Mouse (Mus musculus): ENCODE results near the gene Nme3. TPM values are rescaled to one million over a fixed set of nuclear protein-coding genes. Genes with fewer than 3 reads are reported as not detected.
"Not testable (repeated sequence)": the region's sequence is repeated elsewhere in the genome, so short reads cannot be mapped to it uniquely, and the experiment has no call there.

Gene Nme3
- polyA plus RNA-seq, 1 experiment: 81.6 TPM

DNA sequence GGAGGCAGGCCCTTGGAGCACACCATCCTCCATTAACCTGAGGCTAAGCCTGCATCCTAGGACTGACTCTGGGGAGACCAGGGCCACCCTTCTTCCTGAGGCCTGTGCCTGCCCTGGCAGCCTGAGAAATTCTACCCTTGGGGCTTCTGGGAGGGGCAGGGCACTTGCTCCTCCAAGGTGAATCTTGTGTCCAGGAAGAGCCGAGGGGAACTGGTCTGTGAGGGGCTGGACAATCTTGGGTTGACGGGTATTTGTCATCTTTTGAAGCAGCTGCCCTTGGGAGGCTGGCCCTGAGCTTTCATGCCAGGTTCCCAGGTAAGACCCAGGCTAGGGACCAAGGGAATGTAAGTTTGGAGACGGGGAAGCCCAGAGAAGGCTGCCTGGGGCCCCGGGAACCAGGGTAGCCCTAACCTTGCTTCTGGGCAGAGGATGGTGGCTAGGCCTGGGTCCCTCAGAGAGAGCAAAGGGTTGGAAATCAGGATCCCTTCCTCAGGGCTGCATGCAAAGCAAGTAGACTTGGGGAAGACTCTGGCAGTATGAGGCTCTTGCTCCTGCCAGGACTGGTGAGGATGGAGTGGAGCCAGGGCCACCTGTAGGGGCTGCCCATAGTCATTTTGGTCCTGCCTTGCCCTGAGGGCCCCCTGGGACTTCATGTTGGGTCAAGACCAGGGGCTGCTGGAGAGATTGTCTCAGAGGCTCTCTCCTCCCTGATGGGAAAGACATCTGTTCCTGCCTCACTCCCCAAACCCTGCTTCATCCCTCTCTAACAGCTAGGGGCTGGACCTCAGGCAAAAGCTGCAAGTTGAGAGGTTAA, 1.9 kb downstream of the Nme3 start:
- no peak for DNase-seq (ENCODE audit: extremely low spot score in 1 of 2, low spot score in 1 of 2)

DNA sequence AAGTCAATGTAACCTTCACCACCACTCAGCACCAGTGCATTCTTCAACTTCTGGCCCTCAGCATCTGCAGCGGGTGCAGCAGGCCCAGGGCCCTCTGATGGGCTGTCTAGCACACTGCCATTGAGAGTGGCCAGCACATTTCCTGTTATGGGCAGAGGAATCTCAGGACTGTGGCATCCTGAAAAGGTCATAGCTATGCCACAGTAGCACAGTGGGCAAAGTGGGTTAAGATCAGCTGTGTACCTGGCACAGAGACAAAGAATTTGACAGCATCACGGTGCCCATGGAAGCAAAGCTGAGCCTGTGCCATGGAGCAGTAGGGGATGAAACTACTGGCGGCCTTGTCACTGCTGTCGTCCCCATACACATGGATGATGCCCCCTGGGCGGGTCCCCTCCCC, 2.9 kb downstream of the Nme3 start:
- no peak for DNase-seq (ENCODE audit: extremely low spot score in 1 of 2, low spot score in 1 of 2)

DNA sequence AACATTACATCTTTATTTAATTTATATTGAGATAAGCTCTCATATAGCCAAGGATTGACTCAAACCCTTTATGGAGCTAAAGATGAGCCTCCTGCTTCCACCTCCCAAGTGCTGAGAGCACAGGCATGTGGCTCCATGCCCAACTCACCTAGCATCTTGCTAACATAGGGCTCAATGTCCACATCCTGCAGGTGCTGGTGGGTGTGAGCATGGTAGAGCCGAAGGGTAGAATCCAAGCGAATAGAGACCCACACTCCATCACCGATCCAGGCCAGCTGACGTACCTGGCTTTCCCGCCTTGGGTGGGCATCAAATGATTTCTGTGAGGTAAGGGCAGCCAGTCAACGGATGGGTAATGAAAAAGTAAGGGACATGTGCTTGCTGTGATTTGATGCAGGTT, 3.7 kb downstream of the Nme3 start:
- DNase-seq (ENCODE audit: extremely low spot score in 1 of 2, low spot score in 1 of 2): no peak

DNA sequence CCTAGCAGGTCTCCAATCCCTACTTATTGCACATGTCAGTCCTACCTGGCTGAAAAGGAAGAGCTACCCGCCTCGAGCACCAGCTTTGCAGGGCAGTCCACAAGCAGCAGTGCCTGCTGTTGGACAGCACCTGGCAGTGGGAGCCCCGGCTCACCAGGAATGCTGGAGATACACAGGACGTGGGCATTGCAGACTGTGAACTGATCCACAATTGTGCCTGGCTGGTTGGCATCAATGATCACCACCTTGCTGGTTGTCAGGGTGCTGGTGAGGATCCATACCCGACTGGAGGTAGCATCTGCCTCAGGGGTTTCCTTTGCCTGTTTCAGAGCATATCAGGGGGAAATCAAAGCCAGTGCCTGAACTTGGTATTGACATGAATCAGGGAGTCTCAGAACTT, 5.8 kb downstream of the Nme3 start:
- DNase-seq (ENCODE audit: extremely low spot score in 1 of 2, low spot score in 1 of 2): no peak

DNA sequence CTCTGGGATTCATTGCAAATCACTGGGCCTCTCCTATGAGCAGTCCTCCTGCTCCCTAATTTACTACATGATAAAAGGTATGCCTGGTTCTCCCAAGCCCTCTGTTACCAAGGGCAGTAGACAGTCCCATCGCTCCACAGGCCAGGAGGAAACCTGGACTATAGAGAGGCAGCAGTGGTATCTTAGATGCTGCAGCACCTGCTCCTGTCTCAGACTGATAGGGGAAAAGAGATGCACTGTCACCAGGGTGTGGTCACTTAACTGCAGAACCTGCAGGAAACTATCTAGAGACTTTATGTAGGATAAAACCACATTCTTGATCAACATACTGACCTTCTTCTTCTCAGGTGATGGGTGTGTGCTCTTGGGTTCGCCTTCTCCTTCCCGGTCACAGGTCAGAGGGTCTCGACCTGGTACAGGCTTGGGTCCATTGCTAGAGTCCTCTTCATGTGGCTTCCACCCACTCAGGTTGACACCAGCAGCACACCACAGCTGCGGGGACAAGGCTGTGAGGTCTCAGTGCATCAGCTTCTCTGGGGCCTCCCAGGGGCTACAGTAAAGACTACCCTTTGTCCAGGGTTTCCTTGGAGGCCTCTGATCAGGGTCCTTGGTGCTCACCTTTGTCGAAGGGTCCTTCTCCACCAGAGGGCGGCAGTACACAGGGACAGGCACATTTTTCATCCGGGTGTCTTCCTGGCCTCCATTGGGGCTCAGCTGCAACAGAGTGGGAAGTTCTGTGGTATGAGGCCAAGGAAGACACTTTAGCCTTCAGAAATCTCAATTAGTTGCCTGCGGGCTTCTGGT, 6.6 kb downstream of the Nme3 start:
- no peak for DNase-seq (ENCODE audit: extremely low spot score in 1 of 2, low spot score in 1 of 2)

DNA sequence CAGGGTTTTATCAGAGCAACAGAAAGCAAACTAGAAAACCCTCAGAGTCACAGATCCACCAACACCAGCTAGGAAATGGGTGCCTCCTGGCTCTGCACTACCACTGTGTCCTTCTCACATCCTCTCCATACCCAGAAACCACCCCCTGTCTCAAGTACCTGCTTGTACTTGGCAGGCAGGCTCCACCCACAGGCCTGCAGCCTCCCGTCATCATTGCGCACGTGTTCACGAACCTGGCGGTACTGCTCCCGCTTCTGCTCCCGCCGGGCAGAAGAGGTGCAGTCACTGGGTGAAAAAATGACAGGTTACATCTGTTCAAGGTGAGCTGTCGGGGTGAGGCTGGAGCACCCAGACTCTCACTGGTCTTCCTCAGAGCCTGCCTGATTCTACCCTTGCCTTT, 7.5 kb downstream of the Nme3 start:
- no peak for DNase-seq (ENCODE audit: extremely low spot score in 1 of 2, low spot score in 1 of 2)

DNA sequence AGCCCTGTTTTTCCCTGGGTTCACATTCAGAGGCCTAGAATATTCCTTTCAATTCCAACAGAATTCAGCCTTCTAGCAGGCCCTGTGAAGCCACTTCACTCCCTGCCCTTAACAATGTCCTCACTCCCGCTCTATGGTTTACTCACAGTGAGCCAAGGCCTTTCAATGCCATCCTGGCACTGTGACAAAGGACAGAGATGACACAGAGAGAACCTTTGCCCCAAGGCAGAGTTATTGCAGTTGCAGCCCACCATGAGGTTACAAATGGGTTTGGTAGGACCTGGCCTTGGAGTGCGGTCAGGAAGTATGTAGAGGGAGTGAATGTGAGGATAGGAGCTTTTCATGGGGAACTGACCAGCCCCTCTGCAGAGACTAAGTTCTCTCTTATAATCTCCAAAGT, 11.3 kb downstream of the Nme3 start:
- no peak for DNase-seq (ENCODE audit: extremely low spot score in 1 of 2, low spot score in 1 of 2)

DNA sequence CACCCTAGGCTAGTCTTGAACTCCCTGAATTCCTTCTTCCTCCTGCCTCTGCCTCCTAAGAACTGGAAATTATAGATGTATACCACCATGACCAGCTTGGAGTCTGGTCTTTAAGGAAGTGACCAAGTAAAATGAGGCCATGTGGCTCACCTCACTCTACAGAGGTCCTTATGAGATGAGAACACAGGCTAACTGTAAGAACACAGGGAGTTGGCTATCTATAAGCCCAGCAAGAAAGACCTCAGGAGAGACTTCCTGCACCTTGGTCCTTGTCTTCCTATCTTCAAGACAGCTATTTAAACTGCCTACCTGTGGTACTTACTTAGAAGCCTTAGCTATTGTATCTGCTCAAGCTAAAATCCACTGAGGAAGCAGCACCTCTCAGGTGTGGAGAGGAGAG, 17.7 kb downstream of the Nme3 start:
- no peak for DNase-seq (ENCODE audit: extremely low spot score in 1 of 2, low spot score in 1 of 2)

DNA sequence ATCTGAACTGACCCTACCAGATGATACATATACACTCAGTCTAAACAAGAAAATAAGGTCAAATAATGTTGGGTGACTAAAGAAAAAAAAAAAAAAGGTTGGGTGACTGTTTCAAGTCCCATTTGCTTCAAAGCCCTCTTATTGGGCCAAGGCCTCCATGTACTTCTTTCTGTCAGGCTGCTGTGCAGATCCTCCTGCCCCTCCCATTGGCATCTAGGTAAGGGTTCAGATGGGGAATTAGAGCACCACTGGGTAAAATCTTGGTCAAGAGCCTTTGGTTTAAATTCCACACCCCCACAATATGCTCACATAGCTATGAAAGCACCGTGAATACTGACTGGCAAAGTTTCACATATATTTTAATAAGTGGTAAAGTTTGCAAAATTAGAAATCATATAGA, 26.9 kb downstream of the Nme3 start:
- no peak for DNase-seq (ENCODE audit: extremely low spot score in 1 of 2, low spot score in 1 of 2)

DNA sequence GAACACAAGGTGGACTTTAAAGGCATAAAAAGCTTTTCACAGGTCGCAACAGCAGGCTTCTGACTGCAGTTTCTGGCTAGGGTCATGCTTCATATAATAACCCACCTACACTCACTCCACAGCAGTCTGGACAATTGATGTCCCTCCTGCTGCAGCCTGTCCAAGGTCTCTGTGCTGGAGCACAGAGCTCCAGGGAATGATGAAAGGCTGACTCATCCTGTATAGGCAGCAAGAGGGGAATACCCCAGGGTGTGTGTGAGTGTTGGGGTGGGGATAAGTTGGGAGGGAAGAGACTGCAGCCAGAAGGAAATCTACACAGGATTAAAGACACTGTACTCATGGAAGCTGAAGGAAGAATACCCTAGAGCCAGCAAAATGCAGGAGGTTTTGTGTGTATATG, 33.2 kb downstream of the Nme3 start:
- DNase-seq (ENCODE audit: extremely low spot score in 1 of 2, low spot score in 1 of 2): no peak

DNA sequence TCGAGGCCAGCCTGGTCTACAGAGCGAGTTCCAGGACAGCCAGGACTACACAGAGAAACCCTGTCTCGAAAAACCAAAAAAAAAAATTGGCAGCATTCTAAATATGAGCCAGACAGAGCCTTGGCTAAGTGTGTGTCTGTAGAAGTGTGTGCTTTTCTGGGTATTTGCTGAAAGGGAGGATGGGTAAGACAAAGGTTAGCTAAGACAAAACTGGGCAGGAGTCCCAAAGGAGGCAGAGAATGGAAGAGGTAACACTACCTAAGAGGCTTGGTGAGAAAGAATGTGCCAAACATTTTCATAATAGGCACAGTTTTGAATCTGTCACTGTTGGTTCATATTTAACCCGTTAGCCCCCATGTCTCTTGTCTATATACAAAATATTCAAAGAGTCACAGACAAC, 36.1 kb downstream of the Nme3 start:
- no peak for DNase-seq (ENCODE audit: extremely low spot score in 1 of 2, low spot score in 1 of 2)

DNA sequence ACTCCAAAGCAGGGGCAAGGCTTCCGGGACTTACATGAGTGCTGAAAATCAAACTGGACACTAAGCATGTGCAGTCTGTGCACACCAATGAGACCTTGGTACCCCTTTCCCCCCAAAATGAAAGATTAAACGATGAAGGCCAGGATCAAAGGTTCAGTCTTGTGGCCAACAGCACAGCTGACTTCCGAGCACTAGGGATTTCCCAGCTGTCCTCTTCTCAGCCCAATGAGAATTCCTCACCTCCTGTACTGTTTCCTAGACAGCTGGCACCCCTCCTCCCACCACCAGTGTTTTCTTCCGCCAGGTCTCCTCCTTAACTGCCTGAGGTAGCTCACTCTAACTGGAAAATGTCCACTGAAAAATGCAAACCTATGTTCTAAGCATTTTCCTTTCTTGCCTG, 36.9 kb downstream of the Nme3 start:
- DNase-seq (ENCODE audit: extremely low spot score in 1 of 2, low spot score in 1 of 2): no peak

DNA sequence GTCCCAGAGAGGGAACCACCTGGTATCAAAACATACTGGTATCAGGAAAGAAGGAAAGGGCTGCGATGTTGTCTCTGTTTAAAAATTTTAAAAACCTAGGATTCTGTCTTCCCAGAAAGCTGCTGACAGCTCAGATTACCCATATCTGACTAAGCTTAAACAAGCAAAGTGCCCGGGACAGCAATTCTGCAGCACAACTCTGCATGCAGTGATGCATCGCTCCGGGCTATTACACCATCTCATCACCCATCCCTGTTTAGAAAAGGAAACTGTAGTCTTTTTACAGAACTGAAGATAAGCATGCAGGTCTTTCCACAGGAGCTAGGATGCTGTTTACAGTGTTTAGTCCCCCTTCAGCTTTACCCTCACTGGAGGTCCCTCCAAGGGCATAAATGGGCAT, 38.6 kb downstream of the Nme3 start:
- peak in 1 of 2 experiments; percentile 17 for DNase-seq (ENCODE audit: extremely low spot score in 1 of 2, low spot score in 1 of 2)

DNA sequence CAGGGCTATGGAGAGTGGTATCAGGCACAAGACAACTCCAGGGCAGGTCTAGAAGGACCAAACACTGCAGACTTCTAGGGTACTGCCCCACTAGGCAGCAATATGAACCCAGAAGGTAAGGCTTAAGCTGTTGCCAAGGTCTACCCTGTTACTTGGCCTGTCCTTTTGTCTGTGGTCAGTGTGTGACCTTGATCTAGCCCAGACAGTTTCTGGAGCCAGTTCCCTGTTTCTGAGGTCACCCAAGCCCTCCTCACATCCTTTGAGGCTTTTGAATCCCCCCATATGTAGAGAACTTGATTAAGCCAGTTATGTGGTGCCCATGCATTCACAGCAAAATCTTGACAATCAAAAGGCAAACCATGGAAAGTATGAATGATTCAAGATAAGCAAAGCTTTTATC, 39.4 kb downstream of the Nme3 start:
- no peak for DNase-seq (ENCODE audit: extremely low spot score in 1 of 2, low spot score in 1 of 2)

DNA sequence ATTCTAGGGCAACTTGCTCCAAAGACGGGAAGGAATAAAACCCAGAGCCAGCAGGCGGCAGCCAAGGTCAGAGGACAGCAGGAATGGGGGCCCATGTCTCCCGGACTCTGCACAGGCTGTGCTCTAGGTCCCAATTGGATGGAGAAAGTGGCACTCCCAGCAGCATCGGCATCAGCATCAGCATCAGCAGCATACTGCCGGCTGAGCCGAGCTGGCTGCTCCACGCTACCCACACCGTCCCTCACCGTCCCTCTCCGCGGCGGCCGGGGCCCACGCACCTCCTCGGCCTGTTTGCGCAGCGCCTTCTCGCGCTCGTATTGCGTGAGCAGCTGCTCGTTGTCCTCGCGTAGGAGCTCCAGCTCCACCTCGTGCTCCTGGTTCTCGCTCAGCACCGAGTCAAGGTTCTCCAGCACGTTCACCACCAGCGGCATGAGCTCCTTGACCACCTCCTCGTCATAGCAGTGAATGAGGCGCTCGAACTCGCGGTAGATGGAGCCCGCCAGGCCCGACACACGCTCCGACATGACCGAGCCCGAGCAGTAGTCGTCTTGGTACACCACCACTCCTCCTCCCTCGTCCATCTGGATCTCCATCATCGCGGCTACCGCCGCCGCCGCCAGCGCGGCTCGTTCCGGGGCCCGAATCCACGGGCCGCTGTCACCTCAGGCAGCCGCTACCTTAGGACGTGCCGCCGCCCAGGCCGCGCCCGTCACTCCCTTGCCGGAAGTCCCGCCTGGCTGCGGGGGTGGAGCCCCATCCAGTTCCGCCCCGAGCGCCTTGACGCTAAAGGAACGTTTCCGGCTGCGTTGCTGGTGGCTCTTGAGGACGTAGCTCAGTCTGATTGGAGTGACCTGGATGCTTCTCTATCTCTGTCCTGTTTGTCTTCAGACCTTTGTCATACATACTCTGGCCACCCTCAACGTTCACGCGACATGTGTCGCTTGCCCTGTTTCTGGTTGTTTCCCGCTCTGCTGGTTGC, 40.2 kb downstream of the Nme3 start, which contains the start of gene Mapk8ip3:
Mapk8ip3 (minus strand) TSS at position 719 of the 979 bp plus-strand sequence.
- DNase-seq (ENCODE audit: extremely low spot score in 1 of 2, low spot score in 1 of 2): peak; percentile 92 to 98

DNA sequence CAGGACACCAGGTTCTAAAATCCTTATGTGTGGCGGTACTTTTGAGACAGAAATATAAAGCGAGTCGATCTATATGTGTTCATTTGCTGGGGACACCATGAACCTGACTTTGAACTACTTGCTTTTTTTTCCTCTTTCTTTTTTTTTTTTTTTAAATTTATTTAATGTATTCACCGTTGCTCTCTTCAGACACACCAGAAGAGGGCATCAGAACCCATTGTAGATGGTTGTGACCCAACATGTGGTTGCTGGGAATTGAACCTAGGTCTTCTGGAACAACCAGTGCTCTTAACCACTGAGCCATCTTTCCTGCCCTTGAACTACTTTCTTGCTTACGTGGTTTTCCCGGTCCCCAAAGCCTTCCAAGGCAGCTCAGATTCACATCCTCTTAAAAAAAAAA, 41.0 kb downstream of the Nme3 start:
- no peak for DNase-seq (ENCODE audit: extremely low spot score in 1 of 2, low spot score in 1 of 2)

DNA sequence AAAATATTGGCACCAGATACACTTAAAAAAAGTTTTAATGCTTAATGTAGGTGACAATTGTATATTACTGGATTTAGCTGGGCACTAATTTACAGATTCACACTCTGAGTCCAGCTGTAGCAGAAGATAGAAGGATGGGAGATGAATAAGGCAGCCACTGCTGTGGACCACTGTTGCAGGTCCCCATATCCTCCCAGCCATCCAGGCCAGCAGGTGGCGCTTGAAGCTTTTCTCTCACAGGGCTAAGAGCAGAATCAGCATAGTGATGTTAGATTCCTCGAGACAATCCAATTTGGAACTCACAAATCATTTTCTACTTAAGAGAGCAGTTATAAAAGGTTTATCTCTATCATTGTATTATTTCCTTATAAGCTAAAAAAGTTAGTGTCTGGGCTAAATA, 46.2 kb downstream of the Nme3 start:
- peak in 1 of 2 experiments; percentile 68 for DNase-seq (ENCODE audit: extremely low spot score in 1 of 2, low spot score in 1 of 2)

DNA sequence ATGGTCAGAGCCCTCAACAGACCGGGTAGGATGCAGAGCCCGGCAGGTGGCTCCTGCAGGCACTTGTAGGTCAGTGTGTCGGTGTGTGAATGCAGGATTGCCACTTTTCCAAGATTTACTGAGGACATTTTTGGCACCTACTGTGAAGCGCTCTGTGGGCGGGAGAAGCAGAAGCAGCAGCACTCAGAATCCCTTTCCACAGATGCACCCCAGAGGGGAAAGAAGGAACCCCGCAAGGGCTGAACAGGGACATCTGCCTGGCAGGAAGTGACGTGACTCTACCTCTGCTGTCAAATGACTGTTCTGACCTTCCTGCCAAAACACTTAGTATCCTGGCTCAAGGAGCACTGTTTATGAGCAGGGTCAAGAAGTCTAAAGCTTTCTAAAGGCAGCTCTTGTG, 46.7 kb downstream of the Nme3 start:
- peak; percentile 66 to 81 for DNase-seq (ENCODE audit: extremely low spot score in 1 of 2, low spot score in 1 of 2)

DNA sequence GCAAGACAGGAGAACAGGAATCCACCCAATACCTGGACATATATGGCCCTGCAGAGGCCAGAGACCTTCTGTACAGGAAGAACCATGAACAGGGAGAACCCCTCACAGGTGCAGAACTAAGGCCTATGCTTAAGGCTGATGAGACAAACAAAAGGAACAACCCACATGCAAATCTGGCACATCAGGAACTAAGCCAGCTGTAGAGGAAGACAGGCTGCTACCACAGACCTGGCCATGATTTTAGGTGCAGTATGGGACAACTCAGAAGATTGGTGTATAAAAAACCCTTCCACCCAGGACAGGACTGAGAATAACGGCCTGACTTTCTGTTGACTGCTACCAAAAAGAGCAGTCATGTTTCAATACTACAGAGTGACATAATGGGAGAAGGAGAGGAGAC, 47.3 kb downstream of the Nme3 start:
- not testable (repeated sequence) for DNase-seq (ENCODE audit: extremely low spot score in 1 of 2, low spot score in 1 of 2)

Data from frontal cortex, adult 2 months (tissue).